Mouse (Mus musculus): ENCODE measurements around the gene Wwox. TPM values are rescaled to one million over a fixed set of nuclear protein-coding genes. Genes with fewer than 3 reads are reported as not detected.

Gene Wwox
- polyA plus RNA-seq, 1 experiment from 2014 or later: 11.5 TPM

- DNase-seq (ENCODE audit: low spot score): no peak
These were observed 631.8 kb downstream of the Wwox start for GRCm38 (mm10) chr8:115071231-115071630.

GRCm38 (mm10) chr8:115078296-115078695 is 638.8 kb downstream of the Wwox start:
- no peak for DNase-seq (ENCODE audit: low spot score)

- DNase-seq (ENCODE audit: low spot score): no peak
These were observed 642.1 kb downstream of the Wwox start for GRCm38 (mm10) chr8:115081302-115082207.

- DNase-seq (ENCODE audit: low spot score): no peak
These were observed 648.7 kb downstream of the Wwox start for GRCm38 (mm10) chr8:115088162-115088561.

GRCm38 (mm10) chr8:115089744-115090143 is 650.3 kb downstream of the Wwox start:
- no peak for DNase-seq (ENCODE audit: low spot score)

GRCm38 (mm10) chr8:115090202-115090601 is 650.7 kb downstream of the Wwox start:
- DNase-seq (ENCODE audit: low spot score): no peak

- peak; percentile 54 for DNase-seq (ENCODE audit: low spot score)
These were observed 656.1 kb downstream of the Wwox start for GRCm38 (mm10) chr8:115095548-115095947.

GRCm38 (mm10) chr8:115097988-115098562 is 658.6 kb downstream of the Wwox start:
- no peak for DNase-seq (ENCODE audit: low spot score)

- no peak for DNase-seq (ENCODE audit: low spot score)
These were observed 669.9 kb downstream of the Wwox start for GRCm38 (mm10) chr8:115109309-115109708.

- DNase-seq (ENCODE audit: low spot score): peak; percentile 21
These were observed 671.0 kb downstream of the Wwox start for GRCm38 (mm10) chr8:115110423-115110822.

- no peak for DNase-seq (ENCODE audit: low spot score)
These were observed 672.6 kb downstream of the Wwox start for GRCm38 (mm10) chr8:115112062-115112461.

- DNase-seq (ENCODE audit: low spot score): no peak
These were observed 675.0 kb downstream of the Wwox start for GRCm38 (mm10) chr8:115114498-115114897.

- no peak for DNase-seq (ENCODE audit: low spot score)
These were observed 686.6 kb downstream of the Wwox start for GRCm38 (mm10) chr8:115126081-115126480.

- no peak for DNase-seq (ENCODE audit: low spot score)
These were observed 687.2 kb downstream of the Wwox start for GRCm38 (mm10) chr8:115126674-115127073.

- peak; percentile 15 for DNase-seq (ENCODE audit: low spot score)
These were observed 689.9 kb downstream of the Wwox start for GRCm38 (mm10) chr8:115129307-115129706.

- no peak for DNase-seq (ENCODE audit: low spot score)
These were observed 693.7 kb downstream of the Wwox start for GRCm38 (mm10) chr8:115133119-115133518.

GRCm38 (mm10) chr8:115133711-115134218 is 694.3 kb downstream of the Wwox start:
- no peak for DNase-seq (ENCODE audit: low spot score)

- DNase-seq (ENCODE audit: low spot score): no peak
These were observed 697.4 kb downstream of the Wwox start for GRCm38 (mm10) chr8:115136888-115137287.

GRCm38 (mm10) chr8:115141614-115142013 is 702.2 kb downstream of the Wwox start:
- no peak for DNase-seq (ENCODE audit: low spot score)

- no peak for DNase-seq (ENCODE audit: low spot score)
These were observed 704.3 kb downstream of the Wwox start for GRCm38 (mm10) chr8:115143530-115144320.

- no peak for DNase-seq (ENCODE audit: low spot score)
These were observed 707.6 kb downstream of the Wwox start for GRCm38 (mm10) chr8:115147006-115147405.

Measured in thymus, postnatal 0 days (tissue).